Mouse (Mus musculus): ENCODE results near the gene Wdfy4. TPM values are rescaled to one million over a fixed set of nuclear protein-coding genes. Genes with fewer than 3 reads are reported as not detected.

Gene Wdfy4
- total RNA-seq, 2 experiments from 2014 or later = 6.5 to 18.4 TPM

- ATAC-seq (replicated peaks; ENCODE audit: low FRiP score, low TSS enrichment, poor library complexity, severe bottlenecking) = no peak
These were observed 185.0 kb downstream of the Wdfy4 start for GRCm38 (mm10) chr14:33000112-33000979.

GRCm38 (mm10) chr14:32999511-32999910 is 185.8 kb downstream of the Wdfy4 start:
- ATAC-seq (replicated peaks; ENCODE audit: low FRiP score, low TSS enrichment, poor library complexity, severe bottlenecking) = no peak

- no peak for ATAC-seq (replicated peaks; ENCODE audit: low FRiP score, low TSS enrichment, poor library complexity, severe bottlenecking)
These were observed 190.2 kb downstream of the Wdfy4 start for GRCm38 (mm10) chr14:32994954-32995636.

GRCm38 (mm10) chr14:32991082-32991481 is 194.2 kb downstream of the Wdfy4 start, which contains the start of gene Lrrc18:
Gene Lrrc18, plus strand, starts transcription at chr14:32991382.
- no peak for ATAC-seq (replicated peaks; ENCODE audit: low FRiP score, low TSS enrichment, poor library complexity, severe bottlenecking)

- no peak for ATAC-seq (replicated peaks; ENCODE audit: low FRiP score, low TSS enrichment, poor library complexity, severe bottlenecking)
These were observed 198.6 kb downstream of the Wdfy4 start for GRCm38 (mm10) chr14:32986659-32987058.

- ATAC-seq (replicated peaks; ENCODE audit: low FRiP score, low TSS enrichment, poor library complexity, severe bottlenecking) = no peak
These were observed 201.1 kb downstream of the Wdfy4 start for GRCm38 (mm10) chr14:32984176-32984738.

- no peak for ATAC-seq (replicated peaks; ENCODE audit: low FRiP score, low TSS enrichment, poor library complexity, severe bottlenecking)
These were observed 214.6 kb downstream of the Wdfy4 start for GRCm38 (mm10) chr14:32970700-32971099.

- ATAC-seq (replicated peaks; ENCODE audit: low FRiP score, low TSS enrichment, poor library complexity, severe bottlenecking) = no peak
These were observed 220.6 kb downstream of the Wdfy4 start for GRCm38 (mm10) chr14:32964742-32965141.

- no peak for ATAC-seq (replicated peaks; ENCODE audit: low FRiP score, low TSS enrichment, poor library complexity, severe bottlenecking)
These were observed 224.8 kb downstream of the Wdfy4 start for GRCm38 (mm10) chr14:32960481-32960880.

GRCm38 (mm10) chr14:32958671-32959070 is 226.6 kb downstream of the Wdfy4 start:
- no peak for ATAC-seq (replicated peaks; ENCODE audit: low FRiP score, low TSS enrichment, poor library complexity, severe bottlenecking)

- ATAC-seq (replicated peaks; ENCODE audit: low FRiP score, low TSS enrichment, poor library complexity, severe bottlenecking) = no peak
These were observed 228.8 kb downstream of the Wdfy4 start for GRCm38 (mm10) chr14:32956486-32956885.

- ATAC-seq (replicated peaks; ENCODE audit: low FRiP score, low TSS enrichment, poor library complexity, severe bottlenecking) = no peak
These were observed 234.7 kb downstream of the Wdfy4 start for GRCm38 (mm10) chr14:32950312-32951301.

- ATAC-seq (replicated peaks; ENCODE audit: low FRiP score, low TSS enrichment, poor library complexity, severe bottlenecking) = no peak
These were observed 237.8 kb downstream of the Wdfy4 start for GRCm38 (mm10) chr14:32947512-32947911.

GRCm38 (mm10) chr14:32939217-32939616 is 246.1 kb downstream of the Wdfy4 start:
- no peak for ATAC-seq (replicated peaks; ENCODE audit: low FRiP score, low TSS enrichment, poor library complexity, severe bottlenecking)

GRCm38 (mm10) chr14:32934064-32934463 is 251.2 kb downstream of the Wdfy4 start:
- no peak for ATAC-seq (replicated peaks; ENCODE audit: low FRiP score, low TSS enrichment, poor library complexity, severe bottlenecking)

GRCm38 (mm10) chr14:32932220-32932619 is 253.1 kb downstream of the Wdfy4 start:
- no peak for ATAC-seq (replicated peaks; ENCODE audit: low FRiP score, low TSS enrichment, poor library complexity, severe bottlenecking)

GRCm38 (mm10) chr14:32931709-32932108 is 253.6 kb downstream of the Wdfy4 start:
- no peak for ATAC-seq (replicated peaks; ENCODE audit: low FRiP score, low TSS enrichment, poor library complexity, severe bottlenecking)

GRCm38 (mm10) chr14:32923871-32924270 is 261.4 kb downstream of the Wdfy4 start:
- ATAC-seq (replicated peaks; ENCODE audit: low FRiP score, low TSS enrichment, poor library complexity, severe bottlenecking) = no peak

GRCm38 (mm10) chr14:32917919-32918318 is 267.4 kb downstream of the Wdfy4 start:
- ATAC-seq (replicated peaks; ENCODE audit: low FRiP score, low TSS enrichment, poor library complexity, severe bottlenecking) = no peak

Measured in megakaryocyte-erythroid progenitor cell, adult 5-6 weeks (primary cell).